Mouse (Mus musculus): ENCODE measurements around the gene Camta2.

DNA sequence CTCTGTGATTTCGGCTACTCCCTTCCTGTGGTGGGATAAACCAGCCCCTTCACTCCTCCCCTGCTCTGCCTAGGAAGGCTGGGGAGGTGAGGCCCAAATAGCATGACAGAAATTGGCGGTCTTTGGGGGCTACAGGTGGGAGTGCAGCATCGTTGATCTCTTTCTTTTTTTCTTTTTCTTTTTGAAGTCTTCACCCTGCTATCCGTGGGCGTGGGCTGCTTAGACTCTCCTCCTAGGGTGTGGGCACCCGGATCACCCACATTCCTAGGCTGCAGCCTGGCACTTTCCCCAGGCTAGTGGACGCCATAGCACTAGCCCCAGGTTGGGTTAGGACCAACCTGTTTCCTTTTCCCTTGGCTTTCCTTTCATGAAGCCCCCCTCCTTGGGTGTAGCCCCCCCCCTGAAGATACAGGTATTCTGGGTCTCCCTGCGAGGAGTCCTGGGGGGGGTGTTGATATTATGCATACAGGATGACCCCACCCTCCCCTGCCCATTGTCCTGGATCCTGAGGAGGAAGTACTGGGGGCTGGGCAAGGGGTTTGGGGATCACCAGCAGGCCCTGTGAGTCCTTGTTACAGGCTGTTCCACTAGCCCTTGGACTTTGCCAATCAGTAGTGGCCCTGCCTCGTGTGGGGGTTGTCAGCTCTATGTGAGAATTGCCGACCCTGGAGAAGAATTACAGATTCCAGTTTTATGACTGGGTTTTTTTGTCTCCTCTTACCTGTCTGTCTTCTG lies 13.5 kb upstream of the Camta2 start:
- TF ChIP-seq EP300 (IDR thresholded peaks at IDR 0.05; ENCODE audit: insufficient read depth, low read depth, low read length) (no peak), CTCF (IDR thresholded peaks at IDR 0.05) (no peak)
